Mouse (Mus musculus): ENCODE measurements around the gene Ctnnbip1.

DNA sequence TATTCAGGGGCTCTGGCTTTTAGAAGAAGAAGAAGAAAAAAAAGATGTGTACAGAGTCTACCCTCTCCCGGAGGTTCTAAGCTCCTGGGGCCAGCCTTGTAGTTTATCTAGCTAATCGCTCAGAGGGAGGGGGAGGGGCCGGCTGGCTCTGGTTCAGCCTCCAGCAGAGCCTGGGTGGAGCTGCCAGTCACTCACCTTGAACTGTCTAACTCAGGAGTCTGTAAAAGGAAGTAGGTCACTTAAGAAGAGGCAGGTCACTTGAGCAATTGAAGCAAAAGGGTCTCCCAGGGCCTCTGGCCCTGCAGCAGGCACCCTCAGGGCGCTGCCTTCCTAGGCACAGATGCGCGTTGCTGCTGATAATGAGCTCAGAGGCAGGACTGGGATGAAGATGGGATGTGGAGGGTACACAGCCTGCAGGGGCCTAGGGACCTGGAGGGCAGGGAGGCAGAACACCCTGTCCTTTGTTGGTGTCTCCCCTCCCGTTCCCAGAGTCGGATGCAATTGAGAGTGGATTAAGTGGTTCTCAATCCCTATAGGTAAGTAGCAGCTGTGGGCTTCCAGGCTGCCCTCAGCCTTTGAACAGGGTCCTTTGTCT lies 49.5 kb downstream of the Ctnnbip1 start:
- TF ChIP-seq CTCF (IDR thresholded peaks at IDR 0.05; ENCODE audit: extremely low read depth, insufficient read length, insufficient replicate concordance, low read depth, low read length), result no peak
- no peak for TF ChIP-seq POLR2A (IDR thresholded peaks at IDR 0.05; ENCODE audit: low read depth, low read length)

Data from small intestine, adult 2 months (tissue).